Mouse (Mus musculus): ENCODE measurements around the gene Ptch1. TPM values are rescaled to one million over a fixed set of nuclear protein-coding genes. Genes with fewer than 3 reads are reported as not detected.

Ptch1 gene
- polyA plus RNA-seq (2017; shearing (Covaris generic)), result 11.8 TPM

GRCm38 (mm10) chr13:63573256-63573835 is at the start of gene Ptch1:
Ptch1 (minus strand) TSS chr13:63573598.

GRCm38 (mm10) chr13:63496646-63497582 is 76.5 kb downstream of the Ptch1 start, which contains the start of gene Fancc:
Fancc (minus strand) TSS chr13:63497278.

Other genes with a start within 250 kb of the Ptch1 start
- 22.8 TPM for gene Fancc, start 76.3 kb downstream of the Ptch1 start, polyA plus RNA-seq (2017; shearing (Covaris generic))
- 13.4 TPM for gene Ercc6l2, start 241.6 kb upstream of the Ptch1 start, polyA plus RNA-seq (2017; shearing (Covaris generic))

Measured in CD4-positive, CD25-positive, alpha-beta regulatory T cell, adult 9 weeks (primary cell).